Mouse (Mus musculus) megakaryocyte, embryonic 14.5 days (primary cell): ENCODE data around the gene Slc25a20.

Source experiments
- FLI1 ChIP-seq: IDR thresholded peaks from 2 replicates; pipeline ENCODE4 v1.6.1; 2012; ENCODE audit warnings: low read length, inconsistent platforms, mixed read lengths
- GATA1 ChIP-seq: IDR thresholded peaks from 3 replicates; pipeline ENCODE4 v1.6.1; 2012; ENCODE audit warnings: mixed read lengths, low read length, inconsistent platforms, borderline replicate concordance

GRCm38 (mm10) chr9:108648166-108648565, 13.7 kb upstream of the Slc25a20 start:
- TF ChIP-seq GATA1, result no peak
- TF ChIP-seq FLI1, result no peak
